ENCODE assay signal across 12 mouse cellular contexts in genomic region chr5:131645341-131646191, GRCm38 (mm10).
DNase-seq lines count a peak whose midpoint lies in the region; ATAC-seq lines count a peak whose summit lies in the region.
"Had no signal": no experiment of that assay in that cellular context is flagged by ENCODE, and none has a peak within 500 bp of the region (broad histone marks: within the 10 kb centered on the region; RNA-seq: fewer than 3 reads in every experiment).

No protein-coding gene starts in this region.

- WGBS in embryonic facial prominence, embryonic 13.5 days, result 24% methylated on average over 18 of the region's 18 CpGs
- WGBS in hindbrain, embryonic 14.5 days, result 10% methylated on average over 18 of the region's 18 CpGs
- WGBS in neural tube, embryonic 11.5 days, result 23% methylated on average over 18 of the region's 18 CpGs

- H3K27me3 ChIP-seq in embryonic facial prominence, embryonic 13.5 days, result peaks cover 24% of the 10 kb centered on the region
- no peaks in the 10 kb centered on the region for H3K27me3 ChIP-seq in hindbrain, embryonic 14.5 days (ENCODE audit: control insufficient read depth, insufficient read depth, low read length)
- 0 out of 2 replicates have a peak, but pooled peaks cover 4% of the 10 kb centered on the region for H3K27me3 ChIP-seq in neural tube, embryonic 11.5 days (ENCODE audit: control insufficient read depth, insufficient read depth, low read length)
- H3K27me3 ChIP-seq: lung, embryonic 15.5 days had no signal

- H3K9ac ChIP-seq in embryonic facial prominence, embryonic 13.5 days, result no peak overlapping the region
- no peak overlapping the region for H3K9ac ChIP-seq in hindbrain, embryonic 14.5 days
- H3K9ac ChIP-seq in neural tube, embryonic 11.5 days (ENCODE audit: low read length), result no peak overlapping the region
- H3K9ac ChIP-seq: limb, embryonic 12.5 days; lung, embryonic 15.5 days had no signal

- peak; percentile 66 for DNase-seq in kidney, adult 9 months
- DNase-seq in kidney, postnatal 10 days, result no peak
- peak; percentile 73 for DNase-seq in hindbrain, embryonic 14.5 days (ENCODE audit: low spot score)
- peak; percentile 82 for DNase-seq in neural tube, embryonic 11.5 days (ENCODE audit: low spot score)
- DNase-seq in yolk sac, embryonic 10.5 days (ENCODE audit: low spot score), result no peak
- DNase-seq in adrenal gland, postnatal 14 days, result no peak
- DNase-seq: B cell, adult 2 months had no signal

- H3K36me3 ChIP-seq in embryonic facial prominence, embryonic 13.5 days, result no peaks in the 10 kb centered on the region
- no peaks in the 10 kb centered on the region for H3K36me3 ChIP-seq in hindbrain, embryonic 14.5 days (replicated peaks; ENCODE audit: control insufficient read depth, insufficient read depth)
- no peaks in the 10 kb centered on the region for H3K36me3 ChIP-seq in neural tube, embryonic 11.5 days (ENCODE audit: control insufficient read depth, insufficient read depth, low read length)
- H3K36me3 ChIP-seq: limb, embryonic 12.5 days; lung, embryonic 15.5 days had no signal

- H3K4me1 ChIP-seq in embryonic facial prominence, embryonic 13.5 days, result peaks cover 49% of the 10 kb centered on the region
- peaks cover 78% of the 10 kb centered on the region for H3K4me1 ChIP-seq in hindbrain, embryonic 14.5 days (replicated peaks; ENCODE audit: control insufficient read depth, insufficient read depth, low read length)
- peaks cover 51% of the 10 kb centered on the region for H3K4me1 ChIP-seq in neural tube, embryonic 11.5 days (ENCODE audit: control insufficient read depth, insufficient read depth, low read length)

- H3K4me2 ChIP-seq in embryonic facial prominence, embryonic 13.5 days, result no peak overlapping the region
- no peak overlapping the region for H3K4me2 ChIP-seq in hindbrain, embryonic 14.5 days (replicated peaks)
- no peak overlapping the region for H3K4me2 ChIP-seq in neural tube, embryonic 11.5 days (ENCODE audit: low read depth)
- H3K4me2 ChIP-seq: limb, embryonic 12.5 days; lung, embryonic 15.5 days had no signal

- H3K27ac ChIP-seq in embryonic facial prominence, embryonic 13.5 days, result 0 out of 2 replicates have a peak overlapping the region, but pooled peaks have one; percentile 2
- H3K27ac ChIP-seq in hindbrain, embryonic 14.5 days, result no peak overlapping the region; the same call in 1 of the 2 replicates
- H3K27ac ChIP-seq in neural tube, embryonic 11.5 days (ENCODE audit: low read depth, low read length), result no peak overlapping the region
- H3K27ac ChIP-seq: limb, embryonic 12.5 days; lung, embryonic 15.5 days; stomach, postnatal 0 days had no signal

- ATAC-seq in embryonic facial prominence, embryonic 13.5 days (ENCODE audit: insufficient number of reproducible peaks, insufficient read depth, low FRiP score, low TSS enrichment, low read depth), result no peak
- peak; percentile 57 for ATAC-seq in hindbrain, embryonic 14.5 days (ENCODE audit: low FRiP score)
- peak; percentile 87 for ATAC-seq in neural tube, embryonic 11.5 days (ENCODE audit: insufficient read depth, low FRiP score, low TSS enrichment)
- ATAC-seq in frontal cortex, adult (ENCODE audit: low TSS enrichment), result no peak

- no peaks in the 10 kb centered on the region for H3K9me3 ChIP-seq in embryonic facial prominence, embryonic 13.5 days
- H3K9me3 ChIP-seq in hindbrain, embryonic 14.5 days (ENCODE audit: control insufficient read depth, low read length), result no peaks in the 10 kb centered on the region
- H3K9me3 ChIP-seq in neural tube, embryonic 11.5 days (ENCODE audit: control insufficient read depth, low read length), result no peaks in the 10 kb centered on the region
- H3K9me3 ChIP-seq: limb, embryonic 12.5 days; lung, embryonic 15.5 days had no signal

- no peak overlapping the region for H3K4me3 ChIP-seq in embryonic facial prominence, embryonic 13.5 days
- H3K4me3 ChIP-seq in hindbrain, embryonic 14.5 days (replicated peaks; ENCODE audit: low read length), result no peak overlapping the region
- H3K4me3 ChIP-seq in neural tube, embryonic 11.5 days (ENCODE audit: low read depth, low read length), result no peak overlapping the region
- H3K4me3 ChIP-seq: limb, embryonic 12.5 days; lung, embryonic 15.5 days had no signal

Comparison
In these comparisons a context has a peak if more than half of its experiments do, and no peak if none do; other contexts are left out.
1. DNase-seq: peak in kidney, adult 9 months (single experiment), hindbrain, embryonic 14.5 days (single experiment) and neural tube, embryonic 11.5 days (single experiment); none in kidney, postnatal 10 days (single experiment), yolk sac, embryonic 10.5 days (single experiment) and adrenal gland, postnatal 14 days (single experiment).
2. ATAC-seq: peak in hindbrain, embryonic 14.5 days (single experiment) and neural tube, embryonic 11.5 days (single experiment); none in embryonic facial prominence, embryonic 13.5 days (single experiment) and frontal cortex, adult (single experiment).